Mouse (Mus musculus): ENCODE measurements around the gene Tsc22d3.
"Not testable (repeated sequence)": the region's sequence is repeated elsewhere in the genome, so short reads cannot be mapped to it uniquely, and the experiment has no call there.

Gene Tsc22d3

GRCm38 (mm10) chrX:140565212-140565611 lies 35.2 kb downstream of the Tsc22d3 start:
- DNase-seq, result peak in 1 of 2 experiments; percentile 19

GRCm38 (mm10) chrX:140564777-140565176 lies 35.7 kb downstream of the Tsc22d3 start:
- peak; percentile 6 to 20 for DNase-seq

- DNase-seq, result peak; percentile 69 to 86
Observed at GRCm38 (mm10) chrX:140558176-140558844, 42.1 kb downstream of the Tsc22d3 start.

GRCm38 (mm10) chrX:140555965-140556364 lies 44.5 kb downstream of the Tsc22d3 start:
- DNase-seq, result no peak

- no peak for DNase-seq
Observed at GRCm38 (mm10) chrX:140555423-140555822, 45.0 kb downstream of the Tsc22d3 start.

GRCm38 (mm10) chrX:140547660-140548419 lies 52.6 kb downstream of the Tsc22d3 start:
- DNase-seq, result no peak

GRCm38 (mm10) chrX:140544737-140545136 lies 55.7 kb downstream of the Tsc22d3 start:
- DNase-seq, result peak in 1 of 2 experiments; percentile 68

- peak; percentile 84 to 86 for DNase-seq
Observed at GRCm38 (mm10) chrX:140542938-140543673, 57.4 kb downstream of the Tsc22d3 start.

- DNase-seq, result peak; percentile 63 to 74
Observed at GRCm38 (mm10) chrX:140542474-140542845, 58.0 kb downstream of the Tsc22d3 start.

- DNase-seq, result peak; percentile 40 to 55
Observed at GRCm38 (mm10) chrX:140541711-140542473, 58.6 kb downstream of the Tsc22d3 start.

GRCm38 (mm10) chrX:140540500-140541114 lies 59.9 kb downstream of the Tsc22d3 start:
- no peak for DNase-seq

- DNase-seq, result not testable (repeated sequence)
Observed at GRCm38 (mm10) chrX:140539831-140540230, 60.6 kb downstream of the Tsc22d3 start.

GRCm38 (mm10) chrX:140539111-140539680 lies 61.3 kb downstream of the Tsc22d3 start:
- DNase-seq, result no peak

- DNase-seq, result no peak
Observed at GRCm38 (mm10) chrX:140538649-140539048, 61.8 kb downstream of the Tsc22d3 start.

GRCm38 (mm10) chrX:140537662-140538061 lies 62.8 kb downstream of the Tsc22d3 start:
- peak; percentile 69 to 73 for DNase-seq

- DNase-seq, result peak in 1 of 2 experiments; percentile 30
Observed at GRCm38 (mm10) chrX:140535487-140535886, 65.0 kb downstream of the Tsc22d3 start.

- DNase-seq, result no peak
Observed at GRCm38 (mm10) chrX:140534306-140534705, 66.2 kb downstream of the Tsc22d3 start.

- peak in 1 of 2 experiments; percentile 38 for DNase-seq
Observed at GRCm38 (mm10) chrX:140532325-140532724, 68.1 kb downstream of the Tsc22d3 start.

- no peak for DNase-seq
Observed at GRCm38 (mm10) chrX:140531356-140531755, 69.1 kb downstream of the Tsc22d3 start.

GRCm38 (mm10) chrX:140530632-140531031 lies 69.8 kb downstream of the Tsc22d3 start:
- no peak for DNase-seq

- peak; percentile 49 to 57 for DNase-seq
Observed at GRCm38 (mm10) chrX:140529074-140529561, 71.3 kb downstream of the Tsc22d3 start.

GRCm38 (mm10) chrX:140527231-140527630 lies 73.2 kb downstream of the Tsc22d3 start:
- no peak for DNase-seq
